Mouse (Mus musculus): ENCODE data around the gene Mybbp1a.

Gene Mybbp1a

GRCm38 (mm10) chr11:72440965-72441664 is at the start of gene Mybbp1a:
Mybbp1a (plus strand) TSS chr11:72441355.
- DNase-seq (ENCODE audit: low spot score in 2 of 2): peak; percentile 96 to 98

- no peak for DNase-seq (ENCODE audit: low spot score in 2 of 2)
Measured at GRCm38 (mm10) chr11:72393243-72393642, 47.9 kb upstream of the Mybbp1a start.

DNA sequence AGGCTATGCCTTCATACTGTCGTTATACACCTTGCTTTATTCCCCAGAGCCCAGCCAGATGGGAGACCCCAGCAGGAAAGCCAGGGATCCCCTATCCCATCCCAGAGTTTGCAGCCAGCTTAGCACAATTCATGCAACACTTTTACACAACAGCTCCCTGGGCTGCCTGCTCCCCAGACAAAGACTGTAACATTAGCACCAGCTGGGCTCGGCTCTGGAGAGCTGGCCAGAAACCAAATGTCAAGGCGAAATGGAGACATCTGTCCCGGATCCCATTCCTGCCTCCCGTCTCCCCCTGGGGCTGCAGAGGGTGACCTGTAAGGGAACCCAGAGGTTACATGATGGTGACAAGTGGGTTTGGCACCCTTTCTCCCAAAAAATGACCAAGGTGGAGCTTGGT is 47.5 kb upstream of the Mybbp1a start:
- no peak for DNase-seq (ENCODE audit: low spot score in 2 of 2)

- no peak for DNase-seq (ENCODE audit: low spot score in 2 of 2)
Measured at GRCm38 (mm10) chr11:72394694-72395093, 46.5 kb upstream of the Mybbp1a start.

GRCm38 (mm10) chr11:72395652-72396051 is 45.5 kb upstream of the Mybbp1a start:
- DNase-seq (ENCODE audit: low spot score in 2 of 2): no peak

GRCm38 (mm10) chr11:72396621-72397020 is 44.5 kb upstream of the Mybbp1a start:
- no peak for DNase-seq (ENCODE audit: low spot score in 2 of 2)

DNA sequence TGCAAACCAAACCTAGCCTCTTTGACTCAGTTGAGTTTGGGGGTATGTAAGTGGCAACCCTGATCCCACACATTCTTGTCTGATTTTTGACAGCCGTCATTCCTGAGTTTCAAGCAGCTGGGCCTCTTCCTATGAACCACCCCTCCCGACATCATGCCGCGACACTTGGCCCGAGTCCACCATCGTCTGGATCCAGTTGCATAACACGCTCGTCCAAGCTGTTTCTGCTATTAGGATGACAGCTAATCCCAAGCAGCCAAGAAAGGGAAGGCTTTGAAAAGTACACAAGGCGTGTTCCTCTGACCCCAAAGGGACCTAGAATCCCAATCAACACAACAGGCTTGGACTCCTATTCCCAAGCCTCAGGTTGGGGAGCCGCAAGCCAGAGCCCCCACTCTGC is 44.1 kb upstream of the Mybbp1a start:
- DNase-seq (ENCODE audit: low spot score in 2 of 2): no peak

- no peak for DNase-seq (ENCODE audit: low spot score in 2 of 2)
Measured at GRCm38 (mm10) chr11:72397811-72398525, 43.2 kb upstream of the Mybbp1a start.

DNA sequence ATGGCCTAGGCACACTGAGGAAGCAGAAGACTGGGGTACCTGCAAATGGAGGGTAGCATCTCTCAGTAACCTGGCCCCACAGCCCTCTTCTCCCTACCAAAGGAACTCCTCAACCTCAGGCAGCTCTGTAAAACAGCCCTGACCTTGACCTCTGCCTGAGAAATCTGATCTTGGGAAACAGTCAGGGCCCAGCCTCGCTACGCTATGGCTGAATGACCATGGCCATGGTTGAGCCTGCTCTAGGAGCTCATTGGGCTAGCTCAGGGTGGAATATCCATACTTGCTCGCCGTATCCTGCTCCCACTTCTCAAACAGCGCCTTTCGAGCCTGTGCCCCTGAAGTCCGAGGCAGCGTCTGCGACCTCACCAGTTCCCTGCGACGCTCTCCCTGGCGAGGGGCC is 40.1 kb upstream of the Mybbp1a start:
- DNase-seq (ENCODE audit: low spot score in 2 of 2): no peak

- no peak for DNase-seq (ENCODE audit: low spot score in 2 of 2)
Measured at GRCm38 (mm10) chr11:72402017-72402416, 39.1 kb upstream of the Mybbp1a start.

- DNase-seq (ENCODE audit: low spot score in 2 of 2): no peak
Measured at GRCm38 (mm10) chr11:72402969-72403368, 38.2 kb upstream of the Mybbp1a start.

- no peak for DNase-seq (ENCODE audit: low spot score in 2 of 2)
Measured at GRCm38 (mm10) chr11:72405532-72405931, 35.6 kb upstream of the Mybbp1a start.

- DNase-seq (ENCODE audit: low spot score in 2 of 2): no peak
Measured at GRCm38 (mm10) chr11:72406079-72406675, 35.0 kb upstream of the Mybbp1a start.

DNA sequence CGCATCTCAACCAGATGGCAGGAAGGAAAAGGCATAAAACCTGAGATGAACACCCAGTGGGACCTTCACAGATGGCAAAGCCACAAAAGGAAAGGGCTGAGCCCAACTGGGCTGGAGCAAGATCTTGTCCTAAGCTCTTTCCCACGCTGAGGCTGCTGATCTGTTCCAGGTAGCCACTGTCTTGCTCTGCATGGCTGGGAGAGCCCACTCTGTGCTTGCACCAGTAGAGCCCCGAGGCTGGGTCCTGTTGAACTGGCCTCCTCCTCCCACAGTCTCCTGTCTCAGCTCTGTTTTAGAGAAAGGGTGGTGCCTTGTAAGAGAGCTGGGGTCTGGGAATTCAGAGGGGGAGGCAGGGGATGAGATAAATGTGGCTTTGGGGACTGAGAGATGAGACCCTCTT is 34.1 kb upstream of the Mybbp1a start:
- no peak for DNase-seq (ENCODE audit: low spot score in 2 of 2)

- no peak for DNase-seq (ENCODE audit: low spot score in 2 of 2)
Measured at GRCm38 (mm10) chr11:72407574-72407973, 33.6 kb upstream of the Mybbp1a start.

DNA sequence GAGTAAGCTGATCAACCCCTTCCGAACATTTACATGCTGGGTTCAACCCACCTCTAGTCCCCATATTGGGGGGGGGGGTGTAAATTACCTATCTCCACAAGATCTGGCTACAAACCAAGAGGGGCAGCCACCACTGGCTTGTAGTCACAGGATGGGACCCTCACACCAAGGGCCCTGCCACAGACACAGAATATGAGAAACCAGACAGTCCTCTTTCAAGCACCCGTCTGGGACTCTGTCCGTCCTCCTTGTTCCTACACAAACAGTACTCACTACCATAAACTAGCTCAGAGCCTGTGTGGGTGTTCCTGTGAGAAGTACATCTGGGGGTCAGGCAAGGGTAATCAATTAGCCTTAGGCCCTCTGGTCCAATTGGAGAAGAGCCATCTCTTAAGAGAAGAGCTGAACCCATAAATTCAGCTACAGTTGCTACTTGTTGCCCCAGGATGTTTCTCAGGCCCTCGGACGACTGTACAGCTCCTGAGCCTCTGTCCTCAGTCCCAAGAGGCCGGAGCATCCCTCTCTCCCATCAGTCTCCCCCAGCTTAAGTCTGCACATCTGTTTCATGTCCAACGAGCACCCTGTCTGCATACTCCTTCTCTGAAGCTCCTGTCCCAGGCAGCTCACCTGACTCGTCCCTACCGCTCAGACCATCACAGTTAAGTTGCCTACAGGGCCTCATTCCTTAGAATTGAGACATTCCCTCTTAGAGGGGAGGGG is 32.5 kb upstream of the Mybbp1a start:
- DNase-seq (ENCODE audit: low spot score in 2 of 2): no peak

DNA sequence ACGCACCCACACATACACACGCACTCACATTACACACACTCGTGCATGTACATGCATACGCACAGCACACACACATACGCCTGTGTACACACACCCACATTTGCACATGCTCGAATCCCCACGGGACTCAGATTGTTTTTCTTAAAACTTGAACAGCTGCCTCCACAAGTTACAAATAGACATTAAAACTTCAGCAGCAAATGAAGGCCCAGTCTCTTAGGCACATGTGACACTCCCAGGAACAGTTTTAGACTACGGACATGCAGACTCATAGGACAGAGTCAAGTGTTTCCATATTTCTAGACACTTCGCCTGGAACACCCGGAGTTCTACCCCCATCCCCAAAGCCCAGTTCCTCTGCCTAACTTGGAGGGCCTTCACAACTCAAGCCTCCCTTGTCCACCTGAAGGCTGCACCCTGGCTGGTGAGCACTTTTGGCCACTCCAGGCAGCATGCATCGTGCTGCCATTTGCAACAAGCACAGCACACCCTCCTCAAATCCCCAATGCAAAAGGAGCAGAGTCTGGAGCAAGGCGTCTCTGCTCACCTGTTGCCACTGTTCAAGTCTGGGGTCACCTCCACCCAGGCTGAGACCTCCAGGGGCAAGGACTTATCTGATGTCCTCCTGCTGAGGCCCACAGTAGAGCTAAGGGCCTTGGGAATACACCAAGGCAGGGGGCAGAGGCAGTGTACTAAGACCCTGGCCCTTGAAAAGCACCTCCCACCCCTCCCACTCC is 31.3 kb upstream of the Mybbp1a start:
- DNase-seq (ENCODE audit: low spot score in 2 of 2): no peak

- DNase-seq (ENCODE audit: low spot score in 2 of 2): no peak
Measured at GRCm38 (mm10) chr11:72410521-72411092, 30.5 kb upstream of the Mybbp1a start.

GRCm38 (mm10) chr11:72411093-72411921 is 29.8 kb upstream of the Mybbp1a start, which contains the start of gene Smtnl2:
Smtnl2 (minus strand) TSS chr11:72411713.
- DNase-seq (ENCODE audit: low spot score in 2 of 2): peak; percentile 15 to 18

GRCm38 (mm10) chr11:72411945-72412344 is 29.2 kb upstream of the Mybbp1a start:
- DNase-seq (ENCODE audit: low spot score in 2 of 2): no peak

Measured in frontal cortex, postnatal 25 days (tissue).